Mouse (Mus musculus) lung, postnatal 0 days (tissue): Measurements from ENCODE around the gene Ippk.

Experiments
- CTCF ChIP-seq: IDR thresholded peaks from 2 replicates; pipeline ENCODE4 v1.5.1; 2016; ENCODE audit warnings: antibody characterized with exemption, mild to moderate bottlenecking
- EP300 ChIP-seq: IDR thresholded peaks from 2 replicates; pipeline ENCODE4 v1.6.1; 2016; ENCODE audit warnings: antibody characterized with exemption, mild to moderate bottlenecking, control low read depth

GRCm38 (mm10) chr13:49485388-49485787 lies 64.3 kb downstream of the Ippk start:
- TF ChIP-seq CTCF, result no peak
- no peak for TF ChIP-seq EP300
